8 mouse cellular contexts compared by ENCODE assay signal in the genomic region with DNA sequence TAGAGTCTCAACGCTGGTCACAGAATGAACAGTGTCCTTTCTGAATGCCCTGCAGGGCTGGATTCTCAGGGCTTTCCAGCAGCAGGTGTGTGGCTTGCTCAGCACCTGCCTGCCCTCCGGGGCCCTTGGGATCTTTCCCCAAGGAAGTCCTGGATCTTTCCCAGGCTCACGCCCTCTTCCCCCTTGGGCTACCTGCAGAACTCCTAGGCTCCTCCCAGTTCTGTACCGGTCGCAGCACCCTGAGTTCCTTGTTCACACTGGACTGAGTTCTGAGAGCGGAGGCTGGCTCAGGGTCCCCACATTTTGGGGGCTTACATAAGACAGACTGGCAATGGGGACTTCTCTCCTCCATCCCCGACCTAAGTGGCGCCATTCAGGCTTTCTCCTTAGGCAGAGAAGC. TPM values are rescaled to one million over a fixed set of nuclear protein-coding genes. Genes with fewer than 3 reads are reported as not detected.
DNase-seq lines count a peak whose midpoint lies in the region; ATAC-seq and TF ChIP-seq lines count a peak whose summit lies in the region.
"Had no signal": no experiment of that assay in that cellular context is flagged by ENCODE, and none has a peak within 500 bp of the region (broad histone marks: within the 10 kb centered on the region; RNA-seq: fewer than 3 reads in every experiment).

No protein-coding gene starts in this region.

- TF ChIP-seq CTCF in lung, adult 2 months (IDR thresholded peaks at IDR 0.05; ENCODE audit: insufficient read depth, low read length) = no peak
- TF ChIP-seq CTCF in stomach, postnatal 0 days (IDR thresholded peaks at IDR 0.05; ENCODE audit: low read depth) = no peak

- peak overlapping the region; percentile 45 for H3K4me2 ChIP-seq in lung, embryonic 15.5 days
- no peak overlapping the region for H3K4me2 ChIP-seq in forebrain, embryonic 16.5 days (ENCODE audit: low read length)
- H3K4me2 ChIP-seq in limb, embryonic 15.5 days = peak overlapping the region; percentile 39
- H3K4me2 ChIP-seq in stomach, postnatal 0 days (replicated peaks; ENCODE audit: low read depth) = peak overlapping the region; percentile 38; the same call in 1 of the 2 replicates

- TF ChIP-seq EP300 in stomach, postnatal 0 days (optimal IDR thresholded peaks at IDR 0.05) = no peak

- WGBS in lung, embryonic 15.5 days = 54% methylated on average over 8 of the region's 8 CpGs
- WGBS in lung, adult 2 months = 67% methylated on average over 8 of the region's 8 CpGs
- 48% methylated on average over 8 of the region's 8 CpGs for WGBS in forebrain, embryonic 16.5 days
- WGBS in limb, embryonic 15.5 days = 50% methylated on average over 8 of the region's 8 CpGs
- 49% methylated on average over 8 of the region's 8 CpGs for WGBS in stomach, postnatal 0 days

- no peak overlapping the region for H3K4me3 ChIP-seq in lung, embryonic 15.5 days
- no peak overlapping the region for H3K4me3 ChIP-seq in lung, adult 2 months (replicated peaks; ENCODE audit: extremely low read depth, low read depth, low read length)
- no peak overlapping the region for H3K4me3 ChIP-seq in forebrain, embryonic 16.5 days (replicated peaks; ENCODE audit: low read length)
- 0 out of 2 replicates have a peak overlapping the region, but pooled peaks have one; percentile 12 for H3K4me3 ChIP-seq in limb, embryonic 15.5 days
- H3K4me3 ChIP-seq in stomach, postnatal 0 days (ENCODE audit: low read depth, low read length) = no peak overlapping the region

- ATAC-seq in lung, embryonic 15.5 days (ENCODE audit: borderline replicate concordance, extremely low read depth, low FRiP score, low TSS enrichment) = no peak
- ATAC-seq in forebrain, embryonic 16.5 days = no peak
- ATAC-seq in limb, embryonic 15.5 days (ENCODE audit: insufficient number of reproducible peaks, low FRiP score, low TSS enrichment, low read depth) = no peak
- no peak for ATAC-seq in stomach, postnatal 0 days (ENCODE audit: low FRiP score, low TSS enrichment)

- no peak overlapping the region for H3K9ac ChIP-seq in lung, embryonic 15.5 days
- no peak overlapping the region for H3K9ac ChIP-seq in forebrain, embryonic 16.5 days (replicated peaks; ENCODE audit: low read depth, low read length)
- H3K9ac ChIP-seq in limb, embryonic 15.5 days = no peak overlapping the region
- no peak overlapping the region for H3K9ac ChIP-seq in stomach, postnatal 0 days (ENCODE audit: low read length)

- H3K9me3 ChIP-seq in lung, embryonic 15.5 days = no peaks in the 10 kb centered on the region
- no peaks in the 10 kb centered on the region for H3K9me3 ChIP-seq in forebrain, embryonic 16.5 days (ENCODE audit: control insufficient read depth, low read length)
- no peaks in the 10 kb centered on the region for H3K9me3 ChIP-seq in limb, embryonic 15.5 days
- no peaks in the 10 kb centered on the region for H3K9me3 ChIP-seq in stomach, postnatal 0 days (ENCODE audit: control insufficient read depth, low read length)

- peaks cover 23% of the 10 kb centered on the region for H3K36me3 ChIP-seq in lung, embryonic 15.5 days
- H3K36me3 ChIP-seq in forebrain, embryonic 16.5 days (ENCODE audit: control insufficient read depth, insufficient read depth) = peaks cover 12% of the 10 kb centered on the region
- peaks cover 29% of the 10 kb centered on the region for H3K36me3 ChIP-seq in limb, embryonic 15.5 days
- peaks cover 5% of the 10 kb centered on the region; the same call in 1 of the 2 replicates for H3K36me3 ChIP-seq in stomach, postnatal 0 days (ENCODE audit: control insufficient read depth, insufficient read depth, low read length)

- H3K4me1 ChIP-seq in lung, embryonic 15.5 days = peaks cover 74% of the 10 kb centered on the region
- H3K4me1 ChIP-seq in lung, adult 2 months (ENCODE audit: control insufficient read depth, insufficient read depth, low read length) = peaks cover 30% of the 10 kb centered on the region
- peaks cover 51% of the 10 kb centered on the region for H3K4me1 ChIP-seq in forebrain, embryonic 16.5 days (replicated peaks; ENCODE audit: control insufficient read depth, insufficient read depth, low read length)
- peaks cover 69% of the 10 kb centered on the region for H3K4me1 ChIP-seq in limb, embryonic 15.5 days
- H3K4me1 ChIP-seq in stomach, postnatal 0 days (replicated peaks; ENCODE audit: control insufficient read depth, insufficient read depth) = peaks cover 10% of the 10 kb centered on the region

- TF ChIP-seq POLR2A in lung, adult 2 months (IDR thresholded peaks at IDR 0.05; ENCODE audit: borderline replicate concordance, extremely low read depth, low read depth, low read length) = no peak

- DNase-seq in lung, adult 2 months = no peak
- peak; percentile 40 for DNase-seq in stomach, postnatal 0 days (ENCODE audit: low spot score)
- no peak for DNase-seq in testis, postnatal 14 days (ENCODE audit: low spot score)
- DNase-seq in urinary bladder, postnatal 36 days (ENCODE audit: low spot score in 2 of 2) = no peak

- no peaks in the 10 kb centered on the region for H3K27me3 ChIP-seq in lung, embryonic 15.5 days
- H3K27me3 ChIP-seq in forebrain, embryonic 16.5 days (replicated peaks; ENCODE audit: control insufficient read depth, insufficient read depth, low read length) = no peaks in the 10 kb centered on the region
- H3K27me3 ChIP-seq in limb, embryonic 15.5 days = no peaks in the 10 kb centered on the region
- no peaks in the 10 kb centered on the region for H3K27me3 ChIP-seq in stomach, postnatal 0 days (ENCODE audit: control insufficient read depth, insufficient read depth, low read length)

- H3K27ac ChIP-seq in lung, embryonic 15.5 days = peak overlapping the region; percentile 85
- peak overlapping the region; percentile 91 for H3K27ac ChIP-seq in forebrain, embryonic 16.5 days (ENCODE audit: low read length)
- peak overlapping the region; percentile 87 for H3K27ac ChIP-seq in limb, embryonic 15.5 days
- H3K27ac ChIP-seq in stomach, postnatal 0 days (replicated peaks) = peak overlapping the region; percentile 77

RNA-seq across cellular contexts. Expression of gene Soga1, which starts 19.9 kb away (rescaled TPM):
- polyA plus RNA-seq in lung, embryonic 15.5 days (2015; fragmentation: Nextera tagmentation; extraction: Ambion mirVana) = 4.1 and 5.1 TPM in 2 replicates
- polyA plus RNA-seq in lung, adult 2 months (2012; rRNA removed) = 34.1 and 37.1 TPM in 2 replicates
- polyA plus RNA-seq in forebrain, embryonic 16.5 days (2015; fragmentation: Nextera tagmentation; extraction: Ambion mirVana) = 4.7 and 5.8 TPM in 2 replicates
- 2.3 and 2.9 TPM in 2 replicates for polyA plus RNA-seq in limb, embryonic 15.5 days (2015; fragmentation: Nextera tagmentation; extraction: Ambion mirVana)
- polyA plus RNA-seq in stomach, postnatal 0 days (2015; fragmentation: Nextera tagmentation; extraction: Ambion mirVana) = 0.65 and 0.86 TPM in 2 replicates

RNA-seq across cellular contexts. Expression of gene Tldc2, which starts 27.7 kb away (rescaled TPM):
- polyA plus RNA-seq in lung, embryonic 15.5 days (2015; fragmentation: Nextera tagmentation; extraction: Ambion mirVana) = not detected in 2 replicates
- not detected in 2 replicates for polyA plus RNA-seq in lung, adult 2 months (2012; rRNA removed)
- polyA plus RNA-seq in forebrain, embryonic 16.5 days (2015; fragmentation: Nextera tagmentation; extraction: Ambion mirVana) = not detected in 2 replicates
- polyA plus RNA-seq in limb, embryonic 15.5 days (2015; fragmentation: Nextera tagmentation; extraction: Ambion mirVana) = not detected in 2 replicates
- not detected in 2 replicates for polyA plus RNA-seq in stomach, postnatal 0 days (2015; fragmentation: Nextera tagmentation; extraction: Ambion mirVana)
- polyA plus RNA-seq: testis, adult 2 months had no signal

RNA-seq across cellular contexts. Expression of gene Dsn1, which starts 52.2 kb away (rescaled TPM):
- 39.0 and 40.9 TPM in 2 replicates for polyA plus RNA-seq in lung, embryonic 15.5 days (2015; fragmentation: Nextera tagmentation; extraction: Ambion mirVana)
- polyA plus RNA-seq in lung, adult 2 months (2012; rRNA removed) = 1.2 and 1.8 TPM in 2 replicates
- 20.3 and 22.8 TPM in 2 replicates for polyA plus RNA-seq in forebrain, embryonic 16.5 days (2015; fragmentation: Nextera tagmentation; extraction: Ambion mirVana)
- polyA plus RNA-seq in limb, embryonic 15.5 days (2015; fragmentation: Nextera tagmentation; extraction: Ambion mirVana) = 29.5 and 31.6 TPM in 2 replicates
- 7.9 and 8.6 TPM in 2 replicates for polyA plus RNA-seq in stomach, postnatal 0 days (2015; fragmentation: Nextera tagmentation; extraction: Ambion mirVana)
